Mouse (Mus musculus) R1 (cell line): ENCODE measurements at regions not wholly inside any gene's neighbourhood (a gene's known extent, or its start where the extent isn't known, plus 50 kb on each side); places are given as distances from the start of the nearest gene placed in this dataset.

Source experiments
- DNase-seq: peaks from one replicate; pipeline ENCODE4 v3.0.0-alpha.2; 2018; ENCODE audit warnings: low read depth, low spot score

DNA sequence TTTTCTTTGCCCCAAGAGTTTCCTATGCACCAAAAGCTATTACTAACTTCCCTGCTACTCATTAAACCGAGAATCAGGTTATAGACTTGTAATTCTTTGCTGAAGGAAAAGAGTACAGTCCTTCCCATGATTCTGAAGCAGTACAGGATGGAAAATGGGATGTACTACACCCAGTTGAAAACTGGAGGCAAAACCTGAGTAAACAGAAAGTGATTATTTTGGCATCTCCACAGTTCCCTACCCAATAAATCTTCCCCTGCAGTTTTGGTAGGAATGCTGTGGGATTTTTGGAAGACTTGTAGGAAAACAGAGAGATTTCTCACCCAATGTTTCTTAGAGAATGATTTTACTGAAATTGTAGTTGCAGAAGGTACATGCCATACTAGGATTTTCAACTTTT is 268.5 kb downstream of the Dio2 start:
- DNase-seq = no peak

DNA sequence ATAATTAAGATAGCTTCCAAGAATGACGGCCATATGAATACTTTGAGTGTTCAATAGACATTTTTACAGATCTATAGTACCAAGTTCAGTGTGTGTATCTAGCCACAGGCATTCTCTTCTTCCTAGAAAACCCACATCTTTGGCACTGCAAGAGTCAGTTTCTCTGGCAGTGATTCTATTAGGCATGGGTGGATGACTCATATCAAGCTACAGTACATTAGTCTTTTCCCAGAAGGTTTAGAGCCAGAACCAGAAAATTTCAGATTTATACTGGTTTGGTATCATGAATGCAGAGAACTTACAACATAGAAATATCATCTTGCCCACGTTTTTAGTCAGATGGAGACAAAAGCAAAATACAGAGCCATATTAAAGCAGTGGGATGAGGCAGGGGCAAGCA is 278.1 kb downstream of the Dio2 start:
- DNase-seq = no peak

DNA sequence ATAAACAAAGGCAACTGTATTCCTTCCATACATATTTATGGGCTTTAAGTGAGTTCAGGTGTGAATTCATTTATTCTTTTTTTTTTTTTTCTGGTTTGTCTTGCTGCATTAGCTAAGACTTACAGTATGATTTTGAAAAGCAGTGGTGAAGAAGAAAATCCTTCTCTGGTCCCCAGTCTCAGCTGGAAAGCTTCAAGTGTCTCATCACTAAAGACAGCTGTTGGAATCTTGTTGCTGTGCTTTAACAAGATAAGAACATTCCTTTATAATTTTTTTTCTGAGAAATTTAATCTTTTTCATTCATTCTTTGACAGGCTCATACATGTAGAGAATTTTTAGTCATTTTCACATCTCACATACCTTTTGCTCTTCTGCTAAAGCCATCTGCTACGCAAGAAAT is 297.6 kb downstream of the Dio2 start:
- DNase-seq = no peak

DNA sequence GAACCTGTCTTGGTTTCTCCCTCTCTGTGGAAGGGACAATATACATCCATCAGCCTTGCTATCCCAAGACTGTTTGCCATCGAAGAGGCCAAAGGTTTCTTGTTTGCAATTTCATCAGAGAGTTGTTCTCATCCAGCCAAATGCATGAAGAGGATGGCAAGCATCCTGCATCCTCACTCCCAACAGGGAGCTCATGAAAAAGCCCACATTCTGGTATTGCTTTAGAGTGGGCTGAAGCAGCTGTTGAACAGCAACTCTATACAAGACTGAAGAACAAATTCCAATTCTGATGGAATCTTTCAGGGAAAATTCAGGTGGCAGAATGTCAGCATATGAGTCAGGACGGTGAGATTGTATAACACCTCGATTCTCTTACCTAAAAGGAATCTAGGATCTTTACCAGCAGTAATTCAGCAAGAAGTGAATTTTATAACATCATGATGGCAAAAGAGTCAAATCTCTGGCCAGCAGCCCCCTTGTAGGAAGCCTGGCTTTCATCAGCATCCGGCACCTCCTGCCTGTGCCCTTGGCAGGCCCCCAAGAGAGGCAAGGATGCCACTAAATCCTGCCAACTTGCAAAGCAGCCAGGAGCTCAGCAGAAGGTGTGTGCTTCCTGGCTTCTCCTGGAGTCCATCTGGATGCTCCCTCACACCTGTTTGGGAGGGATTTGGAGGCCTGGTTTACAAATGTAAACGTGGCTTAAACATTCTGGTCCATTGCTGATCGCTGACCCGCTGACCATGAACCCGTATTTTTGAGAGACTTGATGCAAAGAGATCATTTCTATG is 312.8 kb downstream of the Dio2 start:
- no peak for DNase-seq

DNA sequence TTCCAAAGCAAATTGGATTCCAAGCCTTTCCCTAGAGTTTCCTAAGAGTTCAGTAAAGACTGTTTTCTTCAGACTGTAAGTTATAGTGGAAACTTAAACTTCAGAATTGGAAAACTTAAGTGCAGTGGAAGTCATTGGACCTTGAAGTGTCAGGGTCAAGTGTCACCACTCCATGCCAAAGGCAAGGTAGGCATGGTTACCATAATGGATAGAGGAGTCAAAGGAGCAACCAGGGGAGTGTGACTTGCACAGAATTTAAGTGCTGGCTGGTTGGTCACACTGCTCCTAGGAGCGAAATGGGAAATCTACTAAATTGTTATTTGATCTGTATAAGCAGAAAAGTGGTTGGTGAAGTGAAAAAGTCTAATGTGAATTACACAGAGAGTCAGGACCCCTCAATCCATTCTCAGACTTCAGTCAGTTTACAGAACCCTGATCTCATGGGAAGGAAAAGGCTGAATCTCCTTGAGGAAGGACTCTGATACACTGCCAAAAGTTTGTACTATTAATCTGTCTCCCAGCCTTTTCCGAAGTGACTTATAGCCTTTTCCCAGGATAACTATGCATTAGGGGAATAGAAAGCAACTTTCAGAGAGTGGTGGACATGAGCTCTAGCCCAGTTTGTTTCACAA is 320.5 kb downstream of the Dio2 start:
- no peak for DNase-seq

DNA sequence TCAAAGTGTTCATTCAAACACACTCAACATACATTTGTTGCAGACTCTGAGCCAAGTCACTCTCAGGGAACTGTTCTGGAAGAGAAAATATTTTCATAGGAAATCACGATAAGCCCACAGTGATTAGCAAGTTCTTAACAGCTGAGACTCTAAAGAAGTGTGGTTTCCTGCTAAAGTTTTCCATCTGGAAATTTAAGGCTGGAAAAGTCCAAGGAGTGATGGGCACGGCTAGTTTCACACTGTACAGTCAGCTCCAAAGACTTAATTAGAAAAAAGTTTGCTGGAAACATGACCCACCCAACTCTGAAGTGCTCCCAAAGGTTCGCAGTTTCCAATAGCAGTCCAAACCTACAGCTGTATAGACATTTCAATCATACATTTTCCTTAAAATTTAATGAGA is 329.5 kb downstream of the Dio2 start:
- no peak for DNase-seq

DNA sequence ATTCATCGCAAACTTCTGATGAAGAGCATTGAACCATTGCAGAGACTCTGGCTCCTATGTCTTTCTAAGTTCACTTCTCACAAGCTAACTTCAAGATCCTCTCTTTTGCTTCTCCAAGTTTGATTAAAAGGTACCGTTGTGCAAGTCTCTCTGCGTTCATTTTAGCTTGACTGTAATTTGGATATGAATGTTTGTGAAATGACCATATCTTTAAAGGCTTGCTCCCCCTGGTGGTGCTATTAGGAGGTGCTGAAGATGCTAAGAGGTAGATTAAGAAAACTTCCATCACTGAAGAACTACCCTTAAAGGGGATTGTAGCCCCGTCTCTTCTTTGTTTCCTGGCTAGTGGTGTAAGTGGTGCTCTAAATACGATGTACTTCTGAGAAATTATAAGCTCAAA is 339.7 kb downstream of the Dio2 start:
- peak; percentile 34 for DNase-seq
